Mouse (Mus musculus) heart, embryonic 16.5 days (tissue): ENCODE results near the gene Pik3ca. TPM values are rescaled to one million over a fixed set of nuclear protein-coding genes. Genes with fewer than 3 reads are reported as not detected.
"Not testable (repeated sequence)": the region's sequence is repeated elsewhere in the genome, so short reads cannot be mapped to it uniquely, and the experiment has no call there.

ENCODE experiments used
- ATAC-seq: fragments of 200-750 bp; cut with Nextera tagmentation; replicated peaks from 2 replicates; pipeline ENCODE4 v1.8.0; 2017; ENCODE audit warnings: moderate number of reproducible peaks; ENCODE audit not compliant: insufficient read depth, low FRiP score; ENCODE audit errors: extremely low read depth
- H3K27ac ChIP-seq: fragments of 300-500 bp; sonication (generic); 2 replicates; pipeline ENCODE4 v1.5.1; 2014; ENCODE audit warnings: mild to moderate bottlenecking, low read length, control low read depth, moderate library complexity
- H3K27me3 ChIP-seq: fragments of 300-500 bp; sonication (generic); 2 replicates; pipeline ENCODE4 v1.6.1; 2014; ENCODE audit warnings: low read length, mixed read lengths; ENCODE audit not compliant: control insufficient read depth, insufficient read depth
- H3K36me3 ChIP-seq: fragments of 300-500 bp; sonication (generic); 2 replicates; pipeline ENCODE4 v1.6.1; 2014; ENCODE audit not compliant: control insufficient read depth, insufficient read depth
- H3K4me1 ChIP-seq: fragments of 300-500 bp; sonication (generic); 2 replicates; pipeline ENCODE4 v1.6.1; 2014; ENCODE audit warnings: low read length, mixed read lengths; ENCODE audit not compliant: control insufficient read depth, insufficient read depth
- H3K4me2 ChIP-seq: fragments of 300-500 bp; sonication (generic); 2 replicates; pipeline ENCODE4 v1.6.1; 2014; ENCODE audit warnings: low read depth, mild to moderate bottlenecking, control low read depth, low read length
- H3K4me3 ChIP-seq: fragments of 300-500 bp; sonication (generic); 2 replicates; pipeline ENCODE4 v1.5.1; 2014; ENCODE audit warnings: mild to moderate bottlenecking, control low read depth, low read length
- H3K9ac ChIP-seq: fragments of 300-500 bp; sonication (generic); 2 replicates; pipeline ENCODE4 v1.6.1; 2014; ENCODE audit warnings: low read length, control low read depth
- H3K9me3 ChIP-seq: fragments of 300-500 bp; sonication (generic); replicated peaks from 2 replicates; pipeline ENCODE4 v1.6.1; 2016; ENCODE audit warnings: low read length; ENCODE audit not compliant: control insufficient read depth
- WGBS: fragments of 180-500 bp; shearing (Covaris S2); extraction: QIAGEN DNeasy Blood & Tissue Kit; methylation state at CpG from one replicate; pipeline ENCODE4 v1.1.7; 2014; 5-methylcytosine and 5-hydroxymethylcytosine counted together
- polyA plus RNA-seq: library from polyadenylated mRNA; unstranded; fragments of >200 nt; fragmentation: Nextera tagmentation; extraction: Ambion mirVana; gene quantifications from 2 replicates; pipeline ENCODE4 v1.2.1, GENCODE M21; 2015

Gene Pik3ca
- polyA plus RNA-seq, 1 experiment from 2014 or later: 7.8 TPM

DNA sequence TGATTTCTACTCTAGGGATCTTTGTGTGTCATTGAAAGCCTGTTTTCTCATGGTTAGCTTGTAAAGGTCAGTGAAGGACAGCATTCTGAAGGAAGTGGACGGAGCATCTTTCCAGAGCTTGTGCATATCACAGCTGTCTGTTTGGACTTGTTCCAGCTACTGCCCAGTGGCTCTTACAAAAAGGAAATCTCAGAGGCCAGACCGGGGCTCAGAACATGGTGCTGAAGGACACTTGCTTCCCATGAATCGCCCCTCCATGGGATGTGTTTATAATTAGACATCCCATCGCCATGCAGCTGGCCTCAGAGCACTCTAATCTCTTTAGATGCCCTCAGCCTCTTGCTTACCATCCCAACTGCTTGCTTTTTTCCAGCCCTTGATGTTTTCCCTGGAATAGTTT is 31.4 kb downstream of the Pik3ca start:
- 17% methylated on average over 4 of the region's 4 CpGs for WGBS

DNA sequence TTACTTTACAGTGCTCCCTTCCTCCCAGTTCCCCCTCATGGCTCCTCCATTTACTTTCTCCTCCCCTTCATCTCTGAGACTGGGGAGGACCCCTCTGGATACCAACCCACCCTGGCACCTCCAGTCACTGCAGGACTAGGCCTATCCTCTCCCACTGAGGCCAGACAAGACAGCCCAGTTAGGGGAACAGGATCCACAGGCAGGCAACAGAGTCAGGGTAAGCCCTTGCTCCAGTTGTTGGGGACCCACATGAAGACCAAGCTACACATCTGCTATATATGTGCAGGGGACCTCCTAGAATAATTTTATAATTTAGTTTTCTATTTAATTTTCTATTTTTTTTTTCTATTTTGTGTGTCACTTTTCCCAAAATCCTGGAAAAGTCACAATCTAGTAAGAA is 31.9 kb downstream of the Pik3ca start:
- not testable (repeated sequence) for H3K9ac ChIP-seq, H3K9me3 ChIP-seq, ATAC-seq, H3K27me3 ChIP-seq, H3K4me2 ChIP-seq, H3K36me3 ChIP-seq, H3K4me3 ChIP-seq
- Histone ChIP-seq H3K4me1 (peaks cover 20% of the 10 kb centered on the region), H3K27ac (peak overlapping the region; percentile 83)

More for the DNA sequence above, 31.4 kb downstream of the Pik3ca start:
- ATAC-seq: peak; percentile 63
- Histone ChIP-seq H3K9ac (no peak overlapping the region), H3K36me3 (no peaks in the 10 kb centered on the region), H3K27ac (peak overlapping the region; percentile 83), H3K4me1 (peaks cover 20% of the 10 kb centered on the region), H3K9me3 (no peaks in the 10 kb centered on the region; the same call in 1 of the 2 replicates), H3K4me3 (no peak overlapping the region), H3K4me2 (no peak overlapping the region; the same call in 1 of the 2 replicates), H3K27me3 (no peaks in the 10 kb centered on the region)

- H3K9me3 ChIP-seq: no peaks in the 10 kb centered on the region
- H3K4me3 ChIP-seq: no peak overlapping the region
- no peak overlapping the region for H3K27ac ChIP-seq
- no peaks in the 10 kb centered on the region for H3K36me3 ChIP-seq
- H3K4me2 ChIP-seq: no peak overlapping the region
- no peak overlapping the region for H3K9ac ChIP-seq
- 47% methylated on average over 2 of the region's 2 CpGs for WGBS
- ATAC-seq: no peak
- no peaks in the 10 kb centered on the region for H3K27me3 ChIP-seq
- H3K4me1 ChIP-seq: peaks cover 20% of the 10 kb centered on the region
Measured at GRCm38 (mm10) chr3:32430394-32430793, 32.9 kb downstream of the Pik3ca start.

GRCm38 (mm10) chr3:32434016-32434415 is 36.5 kb downstream of the Pik3ca start:
- Histone ChIP-seq H3K9me3 (no peaks in the 10 kb centered on the region), H3K4me1 (peaks cover 10% of the 10 kb centered on the region), H3K4me3 (no peak overlapping the region), H3K4me2 (no peak overlapping the region), H3K27me3 (no peaks in the 10 kb centered on the region), H3K36me3 (peaks cover 18% of the 10 kb centered on the region), H3K27ac (no peak overlapping the region), H3K9ac (no peak overlapping the region)
- WGBS: 72% methylated on average over 2 of the region's 2 CpGs
- ATAC-seq: no peak

- Histone ChIP-seq H3K27ac (no peak overlapping the region), H3K36me3 (peaks cover 34% of the 10 kb centered on the region), H3K27me3 (no peaks in the 10 kb centered on the region), H3K9me3 (no peaks in the 10 kb centered on the region), H3K4me1 (no peaks in the 10 kb centered on the region), H3K9ac (no peak overlapping the region), H3K4me3 (no peak overlapping the region), H3K4me2 (no peak overlapping the region)
- no peak for ATAC-seq
- WGBS: 78% methylated on average over 11 of the region's 11 CpGs
Measured at GRCm38 (mm10) chr3:32436101-32436500, 38.6 kb downstream of the Pik3ca start.

DNA sequence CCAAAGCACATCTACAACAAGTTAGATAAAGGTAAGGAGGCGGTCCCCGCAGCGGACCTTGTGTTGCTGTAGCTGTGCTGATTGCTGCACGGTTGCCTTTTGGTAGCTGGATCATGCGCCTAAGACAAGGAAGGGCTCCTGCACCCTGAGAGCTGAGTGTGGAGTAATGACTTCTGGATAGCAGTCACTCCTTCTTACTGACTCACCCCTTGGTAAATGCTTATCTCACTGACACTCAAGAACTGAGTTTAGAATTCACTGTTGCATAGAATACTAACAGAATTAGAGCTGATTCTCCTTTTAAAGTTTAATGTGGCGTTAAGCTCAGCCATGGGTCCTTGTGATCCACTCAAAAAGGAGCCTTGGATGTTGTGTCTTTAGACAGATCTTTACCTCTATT is 39.8 kb downstream of the Pik3ca start:
- Histone ChIP-seq H3K27ac (no peak overlapping the region), H3K4me3 (no peak overlapping the region), H3K4me1 (no peaks in the 10 kb centered on the region), H3K36me3 (peaks cover 43% of the 10 kb centered on the region), H3K4me2 (no peak overlapping the region), H3K9me3 (0 out of 2 replicates have a peak, but pooled peaks cover 2% of the 10 kb centered on the region), H3K9ac (no peak overlapping the region), H3K27me3 (no peaks in the 10 kb centered on the region)
- WGBS: 75% methylated on average over 6 of the region's 6 CpGs
- ATAC-seq: no peak

- Histone ChIP-seq H3K4me3 (no peak overlapping the region), H3K9ac (no peak overlapping the region), H3K9me3 (0 out of 2 replicates have a peak, but pooled peaks cover 2% of the 10 kb centered on the region), H3K4me1 (no peaks in the 10 kb centered on the region), H3K27me3 (no peaks in the 10 kb centered on the region), H3K4me2 (no peak overlapping the region), H3K36me3 (peaks cover 43% of the 10 kb centered on the region), H3K27ac (no peak overlapping the region)
- ATAC-seq: no peak
- 94% methylated on average over 6 of the region's 6 CpGs for WGBS
Measured at GRCm38 (mm10) chr3:32437820-32438219, 40.3 kb downstream of the Pik3ca start.

- Histone ChIP-seq H3K4me2 (no peak overlapping the region), H3K27me3 (no peaks in the 10 kb centered on the region), H3K4me1 (no peaks in the 10 kb centered on the region), H3K9ac (no peak overlapping the region), H3K27ac (no peak overlapping the region), H3K4me3 (no peak overlapping the region), H3K9me3 (0 out of 2 replicates have a peak, but pooled peaks cover 2% of the 10 kb centered on the region), H3K36me3 (peaks cover 50% of the 10 kb centered on the region)
- WGBS: 78% methylated on average over 4 of the region's 4 CpGs
- ATAC-seq: no peak
Measured at GRCm38 (mm10) chr3:32438716-32439115, 41.2 kb downstream of the Pik3ca start.

DNA sequence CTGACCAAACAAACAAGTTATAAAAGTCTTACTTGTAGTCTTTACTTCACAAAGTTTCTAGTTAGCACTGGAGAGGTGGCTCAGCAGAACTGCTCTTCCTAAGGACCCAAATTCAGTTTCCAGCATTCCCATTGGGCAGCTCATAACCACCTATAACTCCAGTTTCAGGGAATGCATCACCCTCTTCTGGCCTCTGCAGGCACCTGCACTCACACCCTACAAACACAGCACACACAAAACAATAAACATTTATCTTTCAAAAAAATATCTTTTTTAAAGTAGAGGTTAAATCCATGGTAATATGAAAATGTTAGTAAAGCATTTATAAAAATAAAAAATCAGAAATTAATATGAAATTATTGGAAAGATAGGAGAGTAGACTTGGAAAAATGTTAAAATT is 44.2 kb downstream of the Pik3ca start:
- ATAC-seq: no peak
- Histone ChIP-seq H3K36me3 (peaks cover 60% of the 10 kb centered on the region), H3K4me2 (no peak overlapping the region), H3K4me1 (no peaks in the 10 kb centered on the region), H3K9me3 (0 out of 2 replicates have a peak, but pooled peaks cover 2% of the 10 kb centered on the region), H3K27me3 (no peaks in the 10 kb centered on the region), H3K27ac (no peak overlapping the region), H3K4me3 (no peak overlapping the region), H3K9ac (no peak overlapping the region)
